Mouse (Mus musculus) gastrocnemius, postnatal 10 days (tissue): ENCODE results near the gene Efemp2. TPM values are rescaled to one million over a fixed set of nuclear protein-coding genes. Genes with fewer than 3 reads are reported as not detected.

ENCODE experiments used
- DNase-seq: peaks from one replicate; pipeline ENCODE4 v3.0.0; 2021; ENCODE audit warnings: mixed read lengths
- long read RNA-seq, 2 experiments: library from polyadenylated mRNA; stranded (forward); transcript quantifications; one replicate each; pipeline ENCODE4 v2.0.0; 2021
- total RNA-seq, 2 experiments: library from RNA; stranded (reverse); gene quantifications; 2 replicates each; pipeline ENCODE4 v1.2.3; 2021

The Efemp2 gene
- 10 to 100 TPM; 29.9 to 42.9 TPM for total RNA-seq
- long read RNA-seq, experiment 1, transcript Efemp2-204 (11 exons, 1,557 nt) = major isoform, 58 of 79 reads
- long read RNA-seq, experiment 1, partial matches to known transcripts = 7 of 79 reads
- long read RNA-seq, experiment 1, other reads (novel, unspliced or antisense) = 11 of 79 reads
- long read RNA-seq, experiment 2, transcript Efemp2-204 (11 exons, 1,557 nt) = major isoform, 37 of 49 reads
- long read RNA-seq, experiment 2, partial matches to known transcripts = 1 of 49 reads
- long read RNA-seq, experiment 2, other reads (novel, unspliced or antisense) = 7 of 49 reads

DNA sequence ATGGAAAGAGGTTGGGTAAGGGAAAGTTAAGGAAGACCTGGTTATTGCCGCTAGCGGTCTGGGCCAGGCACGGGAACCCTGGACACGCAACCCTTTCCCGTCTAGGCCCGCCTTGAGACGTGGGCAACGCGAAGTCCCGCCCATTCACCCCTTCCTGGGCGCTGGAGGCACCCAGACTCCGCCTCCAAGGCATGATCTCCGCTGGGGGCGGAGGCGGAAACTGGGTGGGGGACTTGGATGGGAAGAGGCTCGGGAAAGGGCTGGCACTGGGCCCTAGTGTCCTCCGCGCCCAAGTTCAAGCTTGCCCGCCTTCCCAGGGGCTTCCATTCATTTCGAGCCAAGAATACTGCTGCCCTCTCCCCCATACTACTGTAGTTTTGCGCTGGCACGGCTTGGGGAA is at the start of gene Efemp2:
TSS of gene Efemp2 (plus strand) at position 235 of the 400 bp plus-strand sequence.
- peak; percentile 69 for DNase-seq

- DNase-seq = peak; percentile 74
Measured at GRCm38 (mm10) chr19:5424092-5424781, 49.5 kb upstream of the Efemp2 start.

GRCm38 (mm10) chr19:5424782-5425741 is 48.7 kb upstream of the Efemp2 start, which contains the start of the genes Drap1 and AI837181:
Gene Drap1 (minus strand): TSS chr19:5424979.
Gene AI837181 (plus strand): TSS chr19:5425144.
- DNase-seq = peak; percentile 97

GRCm38 (mm10) chr19:5425906-5426565 is 47.7 kb upstream of the Efemp2 start:
- no peak for DNase-seq

DNA sequence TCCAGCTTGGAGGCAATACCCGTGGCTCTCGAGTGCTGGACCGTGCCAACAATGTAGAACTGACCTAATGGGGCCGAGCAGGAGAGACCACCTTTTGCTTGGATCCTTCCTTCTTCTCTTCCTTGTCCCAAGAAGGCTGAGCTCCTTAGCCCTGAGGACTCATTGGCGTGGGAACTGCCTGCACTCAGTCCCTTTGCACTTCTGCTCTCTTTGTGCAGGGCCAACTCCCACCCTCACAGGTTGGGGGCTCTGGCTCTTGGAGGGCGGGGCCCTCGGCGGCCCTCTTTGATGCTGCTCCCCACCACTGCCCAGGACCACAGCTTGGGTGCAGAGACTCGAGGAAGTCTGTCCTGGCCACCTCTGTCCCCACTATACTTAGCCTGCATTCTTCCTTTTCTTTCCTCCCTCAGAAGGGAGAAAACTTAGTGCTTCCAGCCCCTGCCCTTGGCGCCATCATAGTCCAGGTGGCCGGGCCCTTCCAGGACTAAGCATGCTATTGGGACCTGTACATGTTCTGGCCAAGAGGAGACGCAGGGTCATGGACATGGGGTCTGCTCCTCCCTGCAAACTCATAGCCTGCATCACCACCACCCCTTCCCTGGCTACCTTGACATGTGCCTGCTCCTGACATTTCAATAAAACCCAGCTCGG is 47.0 kb upstream of the Efemp2 start:
- no peak for DNase-seq

GRCm38 (mm10) chr19:5428083-5428482 is 45.7 kb upstream of the Efemp2 start:
- no peak for DNase-seq

GRCm38 (mm10) chr19:5429219-5429618 is 44.5 kb upstream of the Efemp2 start:
- no peak for DNase-seq

DNA sequence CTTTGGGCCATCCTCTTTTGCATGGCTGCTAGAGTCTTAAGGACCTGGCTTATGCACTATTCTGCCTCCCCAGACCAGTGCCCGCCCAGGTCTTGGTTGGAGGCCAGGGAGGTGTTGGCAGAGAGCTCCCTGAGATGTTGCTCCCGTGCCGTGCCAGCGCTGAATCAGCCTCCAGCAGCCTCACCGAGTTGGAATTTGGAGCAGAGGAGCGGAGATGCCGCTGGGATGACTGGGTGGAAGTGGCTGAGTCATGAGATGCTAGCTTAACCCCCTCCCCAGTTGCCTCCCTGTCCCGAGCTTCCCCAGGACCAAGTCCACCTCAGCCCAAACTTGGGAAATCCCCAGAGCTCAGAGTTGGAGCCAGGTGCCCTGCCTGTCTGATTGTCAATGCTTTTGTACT is 43.9 kb upstream of the Efemp2 start:
- DNase-seq = peak; percentile 80

GRCm38 (mm10) chr19:5430408-5430807 is 43.3 kb upstream of the Efemp2 start:
- DNase-seq = no peak

DNA sequence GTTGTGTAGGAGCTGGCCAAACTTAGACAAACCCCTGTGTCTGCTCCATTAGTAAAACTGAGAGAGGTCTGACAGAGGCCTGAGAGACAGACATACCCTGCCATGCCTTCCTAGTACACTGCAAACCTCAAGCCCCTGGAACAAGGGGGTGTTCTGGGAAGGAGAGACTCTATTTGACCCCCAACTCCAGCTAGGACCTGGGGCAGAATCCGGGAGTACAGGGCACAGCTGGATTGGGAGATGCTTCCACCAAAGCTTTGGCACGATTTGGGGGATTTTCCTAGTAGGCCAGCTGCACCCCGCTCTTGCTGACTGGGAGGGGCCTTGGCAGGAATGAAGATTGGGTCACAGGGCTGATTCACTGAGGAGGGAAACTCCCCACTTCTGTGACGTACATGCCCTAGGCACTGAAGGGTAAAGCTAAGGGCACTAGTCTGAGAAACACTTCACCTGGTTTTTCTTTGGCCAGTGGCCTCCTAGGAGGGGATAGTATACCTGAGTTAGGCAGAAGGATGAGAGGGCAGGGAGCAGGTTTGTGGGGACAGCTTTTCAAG is 41.8 kb upstream of the Efemp2 start:
- DNase-seq = no peak

DNA sequence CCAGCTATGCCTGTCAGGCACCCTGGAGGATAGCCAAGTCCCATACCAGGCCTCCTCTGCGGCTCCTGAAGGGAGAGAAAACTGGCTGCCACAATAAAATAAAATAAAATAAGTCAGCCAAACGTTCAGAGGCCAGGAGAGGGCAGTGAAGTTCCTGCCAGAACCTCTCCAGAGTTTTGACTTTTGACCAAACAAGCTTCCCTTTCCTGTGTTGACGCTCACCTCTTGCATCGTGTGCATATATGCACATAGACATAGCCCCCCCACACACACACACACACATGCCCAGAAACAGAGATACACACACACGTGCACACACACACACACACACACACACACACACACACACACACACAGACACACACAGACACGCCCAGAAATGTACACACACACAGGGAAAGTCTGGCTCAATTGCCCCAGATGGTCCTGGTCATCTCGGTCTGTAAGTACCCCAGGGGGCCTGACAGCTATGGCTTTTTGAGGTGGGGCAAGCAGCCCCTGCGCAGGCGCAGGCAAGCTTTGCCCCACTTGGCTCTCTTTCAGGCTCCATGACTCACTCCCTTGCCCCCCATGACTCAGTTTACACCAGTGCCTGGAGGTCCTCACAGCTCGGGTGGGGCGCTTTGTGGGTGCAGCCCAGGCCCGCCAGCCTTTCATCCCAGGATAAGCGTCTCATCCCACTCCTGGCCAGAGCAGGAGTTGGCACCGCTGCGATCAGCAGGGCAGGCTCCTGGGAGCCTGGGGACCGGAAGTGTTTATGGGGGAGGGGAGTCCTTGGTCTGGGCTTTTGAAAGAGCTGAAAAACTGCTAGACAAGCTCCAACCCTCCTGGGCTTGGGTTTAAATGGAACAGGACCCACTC is 40.5 kb upstream of the Efemp2 start:
- peak; percentile 46 for DNase-seq

DNA sequence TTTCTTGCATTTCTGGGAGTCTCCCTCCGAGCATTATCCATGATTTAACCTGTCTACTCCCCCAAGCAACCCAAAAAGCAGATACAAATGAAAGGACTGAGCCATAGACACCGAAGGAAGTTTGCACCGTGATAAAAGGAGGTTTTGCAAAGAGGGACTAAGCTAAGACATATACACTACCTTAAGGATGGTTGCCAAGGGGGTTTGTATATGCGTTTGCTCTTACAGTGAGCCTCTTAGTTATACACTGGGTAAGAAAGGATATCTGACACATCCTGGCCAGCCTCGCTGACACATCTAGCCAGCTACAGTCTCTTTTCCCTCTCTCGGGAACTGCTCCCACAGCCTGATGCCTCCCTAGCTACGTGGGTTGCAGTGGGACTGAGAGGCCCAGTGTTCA is 39.8 kb upstream of the Efemp2 start:
- DNase-seq = no peak

DNA sequence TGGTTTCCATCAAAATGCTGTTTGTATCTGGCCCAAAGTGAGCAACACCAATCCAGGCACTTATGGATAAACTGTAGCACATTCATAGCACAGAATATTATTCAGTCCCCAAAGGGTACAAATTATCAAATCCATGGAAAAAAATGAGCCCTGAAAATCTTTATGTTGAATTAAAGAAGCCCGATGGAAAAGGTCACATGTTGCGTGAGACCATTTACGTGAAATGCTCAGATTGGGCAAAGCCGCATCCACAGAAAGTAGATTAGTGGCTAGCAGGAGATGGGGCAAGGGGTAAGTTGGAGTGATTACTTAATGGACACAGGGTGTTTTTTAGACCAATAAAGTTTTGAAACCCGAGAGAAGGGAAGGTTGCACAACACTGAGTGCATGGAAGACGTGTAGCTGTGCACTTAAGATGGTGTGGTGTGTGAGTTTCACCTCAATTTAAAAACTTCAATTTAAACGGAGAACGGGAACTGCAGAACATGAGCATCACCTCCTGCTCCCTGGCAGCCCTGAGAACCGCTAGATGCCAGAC is 29.3 kb upstream of the Efemp2 start:
- DNase-seq = no peak

DNA sequence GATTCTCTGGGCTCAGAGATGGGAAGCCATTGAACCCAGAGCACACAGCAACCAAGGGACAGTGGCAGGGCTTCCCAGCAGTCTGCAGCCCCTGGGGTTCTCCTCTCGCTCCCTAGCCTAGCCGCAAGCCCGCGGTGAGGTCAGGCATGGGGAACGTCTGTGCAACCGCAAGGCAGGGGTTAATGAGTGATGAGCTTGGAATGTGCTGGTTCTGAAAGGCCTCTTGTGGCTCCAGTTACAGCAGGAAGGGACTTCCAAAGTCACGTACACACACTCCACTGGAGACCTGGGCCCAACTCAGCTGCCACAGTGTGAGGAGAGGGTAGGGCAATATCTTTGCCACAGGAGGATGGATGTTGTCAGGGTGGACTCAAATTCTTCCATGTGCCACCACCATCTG is 28.8 kb upstream of the Efemp2 start:
- DNase-seq = no peak

- no peak for DNase-seq
Measured at GRCm38 (mm10) chr19:5445747-5446146, 28.0 kb upstream of the Efemp2 start.

DNA sequence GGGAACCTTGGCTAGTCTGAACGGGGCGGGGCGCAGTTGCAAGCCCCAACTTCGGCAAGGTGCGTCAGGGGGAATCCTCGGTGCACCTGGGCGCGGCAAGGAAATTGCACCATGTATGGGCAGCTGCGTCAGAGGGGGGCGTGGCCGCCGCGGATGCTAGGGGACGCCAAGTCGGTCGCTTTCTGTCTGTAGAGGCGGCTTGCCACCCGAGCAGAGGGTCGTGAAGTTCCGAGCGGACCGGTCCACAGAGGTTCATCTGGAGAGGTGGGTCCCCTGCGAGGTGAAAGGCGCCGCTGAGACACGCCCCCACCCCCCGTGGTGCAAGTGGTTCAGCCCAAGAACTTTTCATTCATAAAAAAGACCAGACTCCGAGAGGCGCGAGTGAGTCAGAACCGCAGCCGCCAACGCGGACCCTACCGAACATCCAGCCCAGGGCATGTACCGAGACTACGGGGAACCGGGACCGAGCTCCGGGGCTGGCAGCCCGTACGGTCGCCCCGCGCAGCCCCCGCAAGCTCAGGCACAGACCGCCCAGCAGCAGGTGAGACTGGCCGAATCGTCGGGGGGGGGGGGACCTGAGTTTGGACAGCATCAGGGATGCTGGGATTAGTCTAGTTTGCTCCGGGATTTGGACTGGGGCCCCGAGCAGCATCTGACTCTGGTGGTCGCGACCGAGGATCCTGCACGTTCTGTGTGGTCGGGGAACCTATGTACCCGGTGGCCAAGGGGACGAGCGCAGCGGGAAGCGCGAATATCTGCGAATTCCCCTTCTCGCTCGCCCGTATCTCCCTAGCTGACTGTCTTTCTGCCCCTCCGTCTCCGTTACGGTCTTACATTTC is 26.0 kb upstream of the Efemp2 start, which contains the start of gene Fosl1:
TSS of gene Fosl1 (plus strand) at position 33 of the 839 bp plus-strand sequence.
- DNase-seq = peak; percentile 63

GRCm38 (mm10) chr19:5448354-5449150 is 25.2 kb upstream of the Efemp2 start:
- DNase-seq = no peak

DNA sequence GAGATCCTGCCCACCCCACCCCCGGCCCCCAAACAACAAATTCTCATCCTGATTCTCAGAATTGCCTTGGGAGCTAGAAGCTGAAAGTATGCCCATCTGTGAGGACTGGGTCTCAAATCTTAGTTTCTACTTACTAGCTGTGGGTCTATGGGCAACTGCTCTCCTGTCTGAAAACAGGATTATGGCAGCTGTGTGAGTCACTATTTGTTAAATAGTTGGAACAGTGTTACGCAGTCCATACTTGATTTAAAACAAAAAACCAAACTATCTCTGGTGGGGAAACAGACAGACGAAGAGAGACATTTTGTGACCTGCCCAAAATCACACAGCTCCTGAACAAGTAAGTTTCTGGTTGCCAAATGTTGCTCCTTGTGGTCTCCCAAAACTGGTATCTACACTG is 24.1 kb upstream of the Efemp2 start:
- no peak for DNase-seq
